Mouse (Mus musculus) hindbrain, embryonic 14.5 days (tissue): ENCODE measurements around the gene Gm49366. TPM values are rescaled to one million over a fixed set of nuclear protein-coding genes. Genes with fewer than 3 reads are reported as not detected.
"Not testable (repeated sequence)": the region's sequence is repeated elsewhere in the genome, so short reads cannot be mapped to it uniquely, and the experiment has no call there.

Experiments
- ATAC-seq: fragments of 200-750 bp; cut with Nextera tagmentation; 2 replicates; pipeline ENCODE4 v1.8.0; 2017; ENCODE audit warnings: moderate number of reproducible peaks, mild to moderate bottlenecking, moderate TSS enrichment, moderate library complexity; ENCODE audit not compliant: low FRiP score
- DNase-seq: peaks from one replicate; pipeline ENCODE4 v3.0.0-alpha.2; 2015; ENCODE audit warnings: low spot score
- H3K27ac ChIP-seq: fragments of 300-500 bp; sonication (generic); 2 replicates; pipeline ENCODE4 v1.5.1; 2014; ENCODE audit warnings: mild to moderate bottlenecking, moderate library complexity
- H3K27me3 ChIP-seq: fragments of 300-500 bp; sonication (generic); 2 replicates; pipeline ENCODE4 v1.6.1; 2014; ENCODE audit warnings: mild to moderate bottlenecking, low read length, mixed read lengths; ENCODE audit not compliant: control insufficient read depth, insufficient read depth
- H3K36me3 ChIP-seq: fragments of 300-500 bp; sonication (generic); replicated peaks from 2 replicates; pipeline ENCODE4 v1.6.1; 2014; ENCODE audit not compliant: control insufficient read depth, insufficient read depth
- H3K4me1 ChIP-seq: fragments of 300-500 bp; sonication (generic); replicated peaks from 2 replicates; pipeline ENCODE4 v1.6.1; 2014; ENCODE audit warnings: antibody characterized with exemption, low read length, mixed read lengths; ENCODE audit not compliant: control insufficient read depth, insufficient read depth
- H3K4me2 ChIP-seq: fragments of 300-500 bp; sonication (generic); replicated peaks from 2 replicates; pipeline ENCODE4 v1.6.1; 2014; ENCODE audit warnings: mild to moderate bottlenecking, moderate library complexity
- H3K4me3 ChIP-seq: fragments of 300-500 bp; sonication (generic); replicated peaks from 2 replicates; pipeline ENCODE4 v1.5.1; 2014; ENCODE audit warnings: mild to moderate bottlenecking, low read length
- H3K9ac ChIP-seq: fragments of 300-500 bp; sonication (generic); 2 replicates; pipeline ENCODE4 v1.6.1; 2014
- H3K9me3 ChIP-seq: fragments of 300-500 bp; sonication (generic); 2 replicates; pipeline ENCODE4 v1.6.1; 2016; ENCODE audit warnings: low read length; ENCODE audit not compliant: control insufficient read depth
- WGBS: fragments of 180-500 bp; shearing (Covaris S2); extraction: QIAGEN DNeasy Blood & Tissue Kit; methylation state at CpG from one replicate; pipeline ENCODE4 v1.1.7; 2014; 5-methylcytosine and 5-hydroxymethylcytosine counted together
- polyA plus RNA-seq: library from polyadenylated mRNA; unstranded; fragments of >200 nt; fragmentation: Nextera tagmentation; extraction: Ambion mirVana; gene quantifications from 2 replicates; pipeline ENCODE4 v1.2.1, GENCODE M21; 2014

Gm49366 gene
- polyA plus RNA-seq, result not detected in 2 replicates

DNA sequence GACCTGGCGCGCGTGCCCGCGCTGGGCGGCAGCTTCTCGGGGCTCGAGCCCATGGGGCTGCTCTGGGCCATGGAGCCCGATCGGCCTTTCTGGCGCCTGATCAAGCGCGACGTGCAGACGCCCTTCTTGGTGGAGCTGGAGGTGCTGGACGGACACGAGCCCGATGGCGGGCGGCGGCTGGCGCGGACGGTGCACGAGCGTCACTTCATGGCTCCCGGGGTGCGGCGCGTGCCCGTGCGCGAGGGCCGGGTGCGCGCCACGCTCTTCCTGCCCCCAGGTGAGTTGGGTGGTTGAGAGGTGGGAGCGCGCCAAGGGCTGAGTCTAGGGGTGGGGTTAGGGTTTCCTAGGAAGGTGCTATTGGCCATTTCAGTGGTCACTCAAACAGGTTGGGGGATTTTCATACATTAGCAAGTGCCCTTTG lies at the start of gene Gm49366:
TSS of gene Gm49366 (plus strand) at position 245 of the 421 bp plus-strand sequence.
- not testable (repeated sequence) for H3K27me3 ChIP-seq, H3K9me3 ChIP-seq, ATAC-seq, DNase-seq, H3K36me3 ChIP-seq, H3K27ac ChIP-seq, H3K4me1 ChIP-seq
- Histone ChIP-seq H3K4me3 (peak within 1 kb of the TSS; percentile 39), H3K4me2 (peak within 1 kb of the TSS; percentile 59), H3K9ac (peak within 1 kb of the TSS; percentile 50)
- WGBS, result 4% methylated on average over 35 of the region's 39 CpGs

- WGBS, result 96% methylated on average over 4 of the region's 4 CpGs
Measured at GRCm38 (mm10) chr12:83989378-83989777, 49.4 kb upstream of the Gm49366 start.

GRCm38 (mm10) chr12:83997221-83997620 lies 41.5 kb upstream of the Gm49366 start:
- no peaks in the 10 kb centered on the region for H3K9me3 ChIP-seq
- H3K27ac ChIP-seq, result no peak overlapping the region
- ATAC-seq (no peak), DNase-seq (no peak)
- 60% methylated on average over 2 of the region's 2 CpGs for WGBS
- no peak overlapping the region for H3K4me2 ChIP-seq
- H3K27me3 ChIP-seq, result no peaks in the 10 kb centered on the region
- no peaks in the 10 kb centered on the region; the same call in 1 of the 2 replicates for H3K36me3 ChIP-seq
- no peak overlapping the region for H3K9ac ChIP-seq
- H3K4me1 ChIP-seq, result no peaks in the 10 kb centered on the region
- no peak overlapping the region for H3K4me3 ChIP-seq

More at GRCm38 (mm10) chr12:83989378-83989777, 49.4 kb upstream of the Gm49366 start:
- DNase-seq (no peak), ATAC-seq (no peak)
- Histone ChIP-seq H3K27ac (no peak overlapping the region), H3K4me1 (peaks cover 10% of the 10 kb centered on the region; the same call in 1 of the 2 replicates), H3K9ac (no peak overlapping the region), H3K9me3 (no peaks in the 10 kb centered on the region), H3K36me3 (no peaks in the 10 kb centered on the region; the same call in 1 of the 2 replicates), H3K4me2 (no peak overlapping the region), H3K27me3 (no peaks in the 10 kb centered on the region), H3K4me3 (no peak overlapping the region)

DNA sequence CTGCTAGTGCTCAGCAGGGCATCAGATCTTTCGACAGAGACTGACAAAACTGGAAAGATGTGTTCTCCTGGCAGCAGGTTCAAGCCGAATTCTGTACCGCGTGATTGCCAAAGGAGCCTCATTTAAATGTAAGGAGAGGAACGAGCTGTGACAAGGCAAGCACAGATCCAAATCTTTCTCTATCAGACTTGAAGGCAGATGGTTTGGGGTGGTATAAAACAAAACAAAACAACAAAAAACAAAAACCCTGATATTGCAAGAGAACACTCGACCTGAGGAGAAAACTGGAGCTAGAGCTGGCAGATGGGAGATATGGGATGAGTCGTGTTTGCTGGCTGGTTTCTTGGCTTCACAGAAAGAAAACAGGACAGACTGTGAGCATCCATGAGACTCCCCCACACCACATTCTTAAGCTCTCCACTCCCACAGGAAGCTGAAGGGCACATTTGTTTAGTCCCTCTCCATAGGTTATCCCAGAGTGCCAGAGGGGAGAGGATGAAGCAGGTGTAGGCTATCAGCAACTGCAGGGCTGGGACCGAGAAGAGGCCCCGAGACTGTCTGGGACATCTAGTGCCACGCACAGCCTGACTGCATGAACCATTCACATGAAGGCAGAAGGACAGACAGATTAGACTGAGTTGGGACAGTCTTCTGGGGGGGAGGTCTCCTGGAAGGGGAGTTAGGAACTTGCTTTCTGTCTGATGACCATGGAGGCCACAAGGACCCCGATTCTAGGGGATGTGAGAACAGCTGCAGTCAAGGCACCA lies 40.2 kb upstream of the Gm49366 start:
- Histone ChIP-seq H3K27me3 (no peaks in the 10 kb centered on the region), H3K4me1 (no peaks in the 10 kb centered on the region), H3K4me2 (no peak overlapping the region), H3K9me3 (no peaks in the 10 kb centered on the region), H3K36me3 (no peaks in the 10 kb centered on the region), H3K27ac (peak overlapping the region; percentile 9; the same call in 1 of the 2 replicates), H3K9ac (no peak overlapping the region), H3K4me3 (no peak overlapping the region)
- WGBS, result 63% methylated on average over 11 of the region's 11 CpGs
- ATAC-seq (no peak), DNase-seq (no peak)

GRCm38 (mm10) chr12:83999237-83999636 lies 39.5 kb upstream of the Gm49366 start:
- H3K4me1 ChIP-seq, H3K9ac ChIP-seq, H3K4me2 ChIP-seq, DNase-seq, ATAC-seq, H3K9me3 ChIP-seq, H3K27me3 ChIP-seq, H3K36me3 ChIP-seq, H3K27ac ChIP-seq, H3K4me3 ChIP-seq: not testable (repeated sequence)
- WGBS, result 68% methylated on average over 8 of the region's 8 CpGs

GRCm38 (mm10) chr12:84000418-84000817 lies 38.3 kb upstream of the Gm49366 start:
- ATAC-seq (no peak), DNase-seq (no peak)
- Histone ChIP-seq H3K4me1 (no peaks in the 10 kb centered on the region), H3K9ac (no peak overlapping the region), H3K4me2 (no peak overlapping the region), H3K36me3 (no peaks in the 10 kb centered on the region), H3K4me3 (no peak overlapping the region), H3K27me3 (no peaks in the 10 kb centered on the region), H3K9me3 (no peaks in the 10 kb centered on the region), H3K27ac (no peak overlapping the region)
- WGBS, result 91% methylated on average over 3 of the region's 3 CpGs

DNA sequence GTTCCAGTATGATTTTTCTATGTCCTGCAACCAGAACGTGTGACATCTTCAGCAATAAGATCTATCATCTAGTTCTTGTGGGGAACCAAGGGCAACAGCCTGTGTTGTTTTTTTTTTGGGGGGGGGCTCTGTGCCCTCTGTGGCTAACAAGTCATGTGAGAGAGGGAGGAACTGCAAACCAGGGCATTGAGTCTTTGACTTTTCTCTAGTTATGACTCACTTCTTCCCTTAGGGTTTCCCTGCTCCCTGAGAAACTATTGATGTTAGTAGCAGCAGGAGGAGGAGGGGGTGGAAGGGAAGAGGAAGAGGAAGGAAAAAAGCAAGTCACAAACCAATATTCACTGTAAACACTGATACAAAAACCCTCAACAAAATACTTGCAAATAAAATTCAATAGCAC lies 34.9 kb upstream of the Gm49366 start:
- Histone ChIP-seq H3K9me3 (no peaks in the 10 kb centered on the region), H3K27ac (no peak overlapping the region), H3K4me1 (peaks cover 3% of the 10 kb centered on the region; the same call in 1 of the 2 replicates), H3K4me3 (no peak overlapping the region), H3K4me2 (no peak overlapping the region), H3K27me3 (0 out of 2 replicates have a peak, but pooled peaks cover 5% of the 10 kb centered on the region), H3K9ac (no peak overlapping the region), H3K36me3 (no peaks in the 10 kb centered on the region)
- ATAC-seq (no peak), DNase-seq (no peak)
- 81% methylated on average over 1 of the region's 1 CpGs for WGBS

DNA sequence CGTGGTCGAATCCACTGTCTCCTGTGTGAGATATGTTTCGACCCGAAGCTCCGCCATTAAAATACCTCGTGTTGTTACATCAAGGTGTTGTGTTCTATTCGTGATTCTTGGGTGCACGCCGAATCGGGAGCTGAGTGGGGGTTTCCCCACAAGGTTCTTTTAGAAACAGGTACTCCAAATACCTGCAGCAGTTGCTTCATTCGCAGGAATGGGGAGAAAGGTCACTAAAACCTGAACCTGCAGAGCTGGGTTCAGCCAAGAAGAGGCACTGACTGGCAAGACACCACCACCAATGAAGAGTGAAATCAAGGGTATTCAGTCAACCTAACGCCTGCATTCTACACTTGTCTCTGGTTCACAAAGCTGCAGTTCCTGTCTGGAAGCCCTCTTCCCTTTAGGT lies 30.5 kb upstream of the Gm49366 start:
- Histone ChIP-seq H3K9me3 (no peaks in the 10 kb centered on the region), H3K4me3 (no peak overlapping the region), H3K4me1 (peaks cover 22% of the 10 kb centered on the region), H3K36me3 (no peaks in the 10 kb centered on the region), H3K4me2 (peak overlapping the region; percentile 51; the same call in 1 of the 2 replicates), H3K9ac (no peak overlapping the region), H3K27me3 (0 out of 2 replicates have a peak, but pooled peaks cover 5% of the 10 kb centered on the region), H3K27ac (peak overlapping the region; percentile 63)
- ATAC-seq (no peak), DNase-seq (no peak)
- WGBS, result 84% methylated on average over 12 of the region's 12 CpGs

DNA sequence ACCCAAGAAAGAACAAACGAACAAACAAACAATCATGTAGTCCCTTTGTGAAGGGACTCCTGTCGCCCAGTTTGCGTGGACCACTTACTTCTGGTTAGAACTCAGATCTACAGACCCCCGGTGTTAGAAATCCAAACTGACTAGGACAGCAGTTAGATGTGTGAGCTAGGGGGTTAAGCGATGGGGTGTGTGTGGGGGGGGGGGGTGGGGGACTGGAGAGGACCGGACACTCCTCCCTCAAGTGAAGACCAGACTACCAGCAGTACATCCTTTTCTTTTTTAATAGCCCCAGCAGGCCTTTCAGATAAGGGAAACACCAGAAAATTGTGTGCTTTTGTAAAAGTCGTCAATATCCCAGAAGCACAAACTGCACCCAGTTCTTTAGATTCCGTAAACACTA lies 30.0 kb upstream of the Gm49366 start:
- 0 out of 2 replicates have a peak, but pooled peaks cover 5% of the 10 kb centered on the region for H3K27me3 ChIP-seq
- ATAC-seq, result no peak
- no peak for DNase-seq
- H3K9ac ChIP-seq, result peak overlapping the region; percentile 55; the same call in 1 of the 2 replicates
- 37% methylated on average over 8 of the region's 8 CpGs for WGBS
- peaks cover 22% of the 10 kb centered on the region for H3K4me1 ChIP-seq
- peak overlapping the region; percentile 51 for H3K4me2 ChIP-seq
- H3K4me3 ChIP-seq, result peak overlapping the region; percentile 40
- H3K36me3 ChIP-seq, result no peaks in the 10 kb centered on the region
- no peaks in the 10 kb centered on the region for H3K9me3 ChIP-seq
- peak overlapping the region; percentile 63 for H3K27ac ChIP-seq
